Mouse (Mus musculus) T-helper 2 cell (primary cell): ENCODE measurements around the gene Gm20388.

ENCODE experiments used
- in situ Hi-C: fragments of 300-600 bp; cut with MboI, MseI; formaldehyde crosslinking; loops from one replicate; pipeline ENCODE4 v1.15.1; 2025; ENCODE audit warnings: high pct_unique_total_duplicates

Gene Gm20388

DNA sequence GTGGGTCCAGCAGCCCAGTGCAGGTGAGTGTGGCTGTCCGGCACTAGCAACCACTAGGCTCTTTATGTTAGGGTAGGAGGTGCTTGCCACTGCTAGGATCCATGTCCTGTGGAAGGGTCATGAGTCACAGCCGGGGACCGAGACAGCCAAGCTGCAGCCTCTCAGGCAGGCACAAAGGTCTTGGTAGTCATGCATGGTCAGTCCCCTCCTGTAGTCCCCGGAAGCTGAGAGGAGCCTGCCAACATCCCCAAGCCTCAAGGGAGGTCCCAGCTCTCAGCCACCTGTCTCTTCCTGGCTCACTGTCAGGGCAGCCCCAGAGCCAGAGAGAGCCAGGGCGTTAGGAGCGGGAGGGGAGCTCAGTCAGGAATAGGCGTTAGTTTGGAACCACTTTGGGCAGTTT is 836.6 kb downstream of the Gm20388 start:
- in situ Hi-C loops = no loop called here

DNA sequence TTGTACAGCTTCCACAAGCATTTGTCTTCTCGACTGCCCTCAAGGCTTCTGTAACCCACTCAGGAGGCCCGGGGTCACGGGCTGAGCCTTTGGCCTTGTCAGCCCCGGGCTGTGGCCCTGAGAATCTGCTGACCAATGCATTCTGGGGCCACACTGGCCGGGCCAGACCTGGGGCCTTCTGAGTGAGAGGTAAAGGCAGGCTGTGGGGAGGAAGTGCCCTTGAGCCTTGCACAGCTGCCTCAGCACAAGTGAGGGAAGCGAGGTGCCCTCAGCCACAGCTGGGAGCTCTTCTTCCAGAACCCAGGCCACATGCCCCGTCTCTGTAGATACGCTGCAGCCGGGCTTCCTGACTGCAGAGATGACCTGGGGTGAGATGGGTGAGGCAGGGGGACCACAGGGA is 840.0 kb downstream of the Gm20388 start:
- in situ Hi-C loops = loop anchor here (5.0 kb wide), 1 partner anchor 42 kb away; no protein-coding TSS in a partner anchor

DNA sequence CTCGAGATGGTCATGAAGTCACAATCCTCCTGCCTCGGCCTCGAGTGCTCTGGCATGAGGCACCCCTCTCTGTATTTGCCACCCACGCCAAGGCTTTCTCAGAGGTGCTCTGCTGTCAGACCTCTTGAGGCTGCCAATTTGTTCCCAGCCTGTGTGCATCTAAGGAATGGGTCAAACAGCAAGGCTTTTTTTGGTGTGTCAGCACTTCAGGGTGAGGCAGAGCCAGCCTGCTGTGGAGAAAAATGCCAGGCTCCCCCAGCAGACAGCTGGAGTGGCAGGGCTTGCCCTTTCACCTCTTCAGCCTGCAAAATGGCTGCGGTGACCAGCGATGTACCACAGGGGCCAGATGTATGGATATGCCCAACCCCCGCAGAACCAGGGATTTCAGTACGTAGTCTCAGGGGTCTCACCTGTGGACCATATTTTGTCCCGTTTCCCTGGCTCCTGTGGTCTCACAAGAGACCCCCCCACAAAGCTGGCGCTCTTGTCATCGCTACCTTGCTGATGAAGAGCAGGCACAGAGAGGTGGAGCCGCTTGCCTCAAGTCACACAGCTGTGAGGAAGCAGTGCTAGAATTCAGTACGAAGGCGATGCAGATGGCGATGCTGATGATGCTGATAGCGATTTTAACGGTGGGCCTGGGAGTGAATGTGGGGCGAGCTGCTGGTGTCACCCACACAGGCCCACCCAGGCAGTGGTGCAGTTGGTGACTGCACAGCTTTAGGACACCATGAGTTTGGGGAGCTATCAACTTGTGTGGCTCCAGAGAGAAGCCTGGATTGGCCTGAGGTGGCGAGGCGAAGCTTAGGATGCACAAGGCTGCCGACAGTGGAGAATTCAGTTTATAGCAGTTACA is 840.8 kb downstream of the Gm20388 start:
- in situ Hi-C loops = loop anchor here (5.0 kb wide), 1 partner anchor 41 kb away; no protein-coding TSS in a partner anchor

DNA sequence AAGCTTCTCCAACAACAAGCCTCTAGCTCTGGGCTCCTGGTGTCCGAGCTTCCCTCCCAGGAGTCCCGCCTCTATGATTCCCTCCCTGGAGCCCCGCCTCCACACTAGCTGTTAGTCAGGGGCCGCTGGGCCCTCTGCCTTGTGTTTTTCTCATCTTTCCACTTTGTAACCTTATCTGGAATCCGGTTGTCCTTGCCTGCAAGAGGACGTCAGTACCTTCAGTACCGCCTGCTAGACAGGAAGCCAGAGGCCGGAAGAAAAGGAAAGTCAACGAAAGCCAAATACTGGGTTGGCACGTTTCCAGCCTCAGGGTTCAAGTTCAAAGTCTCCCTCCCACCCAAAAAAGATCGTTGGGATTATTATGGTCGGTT is 841.4 kb downstream of the Gm20388 start:
- in situ Hi-C loops = loop anchor here (5.0 kb wide), 1 partner anchor 40 kb away; no protein-coding TSS in a partner anchor

DNA sequence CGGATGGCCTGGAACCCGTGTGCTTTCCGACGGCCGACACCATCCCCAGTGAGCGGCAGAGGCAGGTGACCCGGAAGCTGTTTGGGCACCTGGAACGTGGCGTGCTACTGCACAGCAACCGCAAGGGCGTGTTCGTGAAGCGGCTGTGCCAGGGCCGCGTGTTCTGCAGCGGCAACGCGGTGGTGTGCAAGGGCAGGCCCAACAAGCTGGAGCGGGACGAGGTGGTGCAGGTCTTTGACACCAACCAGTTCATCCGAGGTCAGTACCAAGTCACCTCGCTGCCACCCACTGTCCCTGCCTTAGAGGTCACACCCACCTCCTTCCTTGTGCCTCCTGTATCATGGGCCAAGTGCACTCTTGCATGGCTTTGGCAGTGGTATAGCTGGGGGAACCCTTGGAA is 842.8 kb downstream of the Gm20388 start:
- in situ Hi-C loops = loop anchor here (5.0 kb wide), 1 partner anchor 39 kb away; no protein-coding TSS in a partner anchor

DNA sequence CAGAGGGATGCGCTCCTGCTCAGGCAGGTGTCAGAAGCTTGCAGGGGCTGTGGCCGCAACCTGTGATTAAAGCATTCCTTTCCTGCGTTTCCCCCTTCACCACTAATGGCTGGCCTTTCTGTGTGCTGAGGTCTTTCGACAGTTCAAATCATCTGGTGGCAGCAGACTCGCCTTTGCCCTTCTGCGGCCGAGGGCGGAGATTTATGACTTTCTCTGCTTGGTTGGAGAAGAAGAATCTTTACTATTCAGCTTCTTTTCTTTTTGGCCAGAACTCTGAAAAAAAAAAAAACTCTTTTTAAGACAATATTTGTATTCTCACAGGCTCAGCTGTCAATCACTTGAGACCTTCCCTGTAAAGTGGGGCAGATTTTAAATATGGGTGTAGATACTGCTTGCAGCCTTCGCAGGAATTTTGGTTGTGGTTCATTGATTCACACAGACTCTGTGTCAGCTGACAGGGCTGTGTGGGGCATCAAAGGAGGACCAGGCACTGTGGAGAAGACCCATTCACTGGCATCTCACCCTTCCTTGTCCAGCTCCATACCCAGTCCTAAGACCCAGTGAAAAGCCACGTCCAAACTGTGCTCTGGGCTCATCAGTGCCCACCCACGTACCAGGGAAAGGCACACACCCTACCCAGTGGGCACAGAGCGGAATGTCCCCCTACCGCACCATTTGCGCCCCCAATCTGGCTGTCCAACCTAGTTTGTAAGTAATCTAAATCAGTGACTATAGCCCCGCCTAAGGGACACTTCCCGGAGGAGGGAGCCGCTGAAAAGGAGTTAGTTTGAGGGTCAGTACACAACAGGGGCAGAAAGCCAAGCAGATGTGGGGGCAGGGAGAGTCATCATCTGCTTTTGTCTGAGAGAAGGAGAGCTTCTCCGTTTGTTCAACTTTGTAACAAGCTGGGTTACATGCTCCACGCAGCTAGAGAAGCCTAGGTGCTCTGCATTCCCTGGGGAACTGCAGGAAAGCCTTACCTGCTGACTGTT is 845.0 kb downstream of the Gm20388 start:
- in situ Hi-C loops = no loop called here

DNA sequence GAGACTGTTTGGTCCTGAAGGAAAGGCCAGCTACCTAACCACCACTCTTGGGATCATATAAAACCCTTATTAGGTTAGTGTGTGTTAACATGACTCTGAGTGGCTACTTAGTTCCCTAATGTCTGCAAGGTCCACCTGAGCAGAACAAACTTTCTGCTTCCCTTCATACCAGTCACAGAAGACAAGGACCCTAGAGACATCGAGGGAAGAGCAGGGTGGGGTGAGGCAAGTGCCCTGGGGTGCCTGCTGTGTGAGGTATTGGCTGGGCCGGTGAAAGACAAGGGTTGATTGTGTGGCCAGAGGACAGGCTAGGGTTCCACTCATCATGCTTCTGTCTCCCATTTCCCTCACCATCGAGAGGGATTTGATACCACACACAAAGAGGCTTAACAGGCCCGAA is 847.4 kb downstream of the Gm20388 start:
- in situ Hi-C loops = no loop called here

DNA sequence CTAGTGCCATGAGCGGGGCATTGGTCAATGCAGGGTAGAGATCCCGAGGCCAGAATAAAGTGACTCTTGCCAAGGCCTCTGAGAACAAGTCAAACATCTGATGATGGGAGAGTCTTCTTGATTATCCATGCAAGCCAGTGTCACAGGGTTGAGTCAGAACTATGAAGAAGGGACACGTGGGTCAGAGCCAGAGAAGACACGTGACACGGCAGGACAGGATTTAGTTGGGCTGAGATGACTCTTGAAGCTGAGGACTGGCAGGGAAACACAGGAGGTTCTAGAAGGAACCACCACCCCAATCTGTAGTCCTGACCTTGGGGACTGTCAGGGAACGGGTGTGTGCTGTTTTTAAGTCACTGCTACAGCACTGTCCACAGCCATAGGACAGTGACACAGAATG is 849.2 kb downstream of the Gm20388 start:
- in situ Hi-C loops = no loop called here

DNA sequence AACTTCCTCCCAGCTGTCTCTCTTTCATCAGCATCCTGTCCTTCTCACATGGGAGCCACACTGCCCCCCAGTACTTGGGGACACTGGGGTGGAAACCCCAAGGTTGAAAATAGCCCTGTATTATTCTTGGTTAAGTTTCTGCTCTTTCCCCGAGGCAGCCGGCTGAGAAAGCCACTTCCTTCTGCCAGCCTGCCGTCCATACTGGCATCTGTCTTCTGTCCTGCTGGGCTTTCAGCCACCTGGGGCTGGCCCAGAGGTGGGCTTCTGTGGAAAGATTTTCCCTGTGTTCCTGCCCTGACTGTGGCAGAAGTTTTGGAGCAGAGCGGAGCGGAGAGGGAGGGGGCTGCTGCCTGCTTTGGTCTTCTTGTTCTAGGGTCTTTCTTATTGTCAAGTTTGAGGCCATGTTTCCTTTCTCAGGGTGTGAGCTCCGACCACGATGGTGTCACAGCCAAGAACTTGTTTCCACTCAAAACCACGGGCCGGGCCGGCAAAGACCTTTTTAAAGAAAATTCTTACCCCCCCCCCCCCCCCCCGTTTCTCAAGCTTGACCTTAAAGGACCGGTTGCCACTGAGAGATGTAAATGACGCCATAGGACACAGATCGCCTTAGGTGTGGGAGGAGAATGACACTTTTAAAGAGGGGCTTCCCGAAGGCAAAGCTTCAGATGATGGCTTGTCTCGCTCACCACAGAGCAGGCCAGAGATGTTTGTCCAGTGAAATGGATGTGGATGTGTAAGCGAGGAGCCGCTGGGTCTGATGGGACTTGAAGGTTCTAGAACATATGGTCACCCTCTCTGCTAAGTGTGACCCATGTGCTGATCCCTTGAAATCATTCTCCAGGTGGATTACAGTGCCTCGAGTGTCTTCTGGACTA is 849.9 kb downstream of the Gm20388 start:
- in situ Hi-C loops = no loop called here

DNA sequence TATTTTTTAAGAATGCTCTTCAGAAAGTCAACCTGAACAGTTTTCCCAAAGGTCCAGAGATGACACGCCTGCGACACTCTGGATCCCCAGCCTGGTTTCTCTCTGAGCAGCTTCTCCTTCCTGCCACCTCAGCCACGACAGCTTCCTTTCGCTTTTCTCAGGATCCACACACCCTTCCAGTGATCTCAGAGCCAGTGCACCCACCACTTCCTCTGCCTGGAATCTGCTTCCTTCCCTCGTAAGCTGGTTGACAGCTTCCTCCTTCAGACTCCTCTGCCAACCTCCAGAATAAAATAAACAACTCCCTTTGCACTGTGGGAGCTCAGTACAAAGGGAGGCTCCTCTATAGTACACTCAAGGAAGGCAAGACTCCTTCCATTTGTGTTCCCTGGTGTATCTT is 852.6 kb downstream of the Gm20388 start:
- in situ Hi-C loops = no loop called here

DNA sequence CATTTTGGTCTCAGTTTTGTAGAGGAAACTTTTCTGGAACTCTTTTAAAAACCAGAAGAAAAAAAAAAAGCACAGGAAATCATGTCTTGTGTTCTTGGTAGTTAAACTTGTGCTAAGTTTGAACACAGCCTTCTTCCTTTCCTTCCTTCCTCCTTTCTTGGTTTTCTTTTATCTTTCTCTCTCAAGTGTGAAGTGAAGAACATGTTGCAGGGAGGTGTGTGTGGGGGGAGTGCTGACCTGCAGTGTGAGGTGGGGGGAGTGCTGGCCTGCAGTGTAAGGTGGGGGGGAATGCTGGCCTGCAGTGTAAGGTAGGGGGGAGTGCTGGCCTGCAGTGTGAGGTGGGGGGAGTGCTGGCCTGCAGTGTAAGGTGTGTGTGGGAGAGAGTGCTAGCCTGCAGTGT is 854.0 kb downstream of the Gm20388 start:
- in situ Hi-C loops = no loop called here

DNA sequence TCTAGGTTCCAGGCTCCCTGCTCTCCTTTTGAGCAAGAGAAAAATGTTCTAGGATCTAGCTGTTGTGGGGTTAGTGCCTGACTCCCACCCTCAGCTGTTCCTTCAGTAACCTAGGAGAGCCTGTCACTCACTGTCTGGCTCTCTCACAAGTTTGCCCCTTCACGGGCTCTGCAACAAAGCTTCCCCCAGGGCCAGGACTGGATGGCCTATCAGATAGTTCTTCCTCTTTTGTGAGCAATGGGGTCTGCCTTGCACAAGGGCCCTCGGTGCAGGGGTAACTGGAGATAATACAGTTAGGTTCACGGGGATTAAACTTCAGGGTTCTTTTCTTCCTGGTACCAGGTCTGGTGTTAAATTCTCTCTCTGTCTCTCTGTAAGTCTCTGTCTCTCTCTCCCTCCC is 856.0 kb downstream of the Gm20388 start:
- in situ Hi-C loops = no loop called here

DNA sequence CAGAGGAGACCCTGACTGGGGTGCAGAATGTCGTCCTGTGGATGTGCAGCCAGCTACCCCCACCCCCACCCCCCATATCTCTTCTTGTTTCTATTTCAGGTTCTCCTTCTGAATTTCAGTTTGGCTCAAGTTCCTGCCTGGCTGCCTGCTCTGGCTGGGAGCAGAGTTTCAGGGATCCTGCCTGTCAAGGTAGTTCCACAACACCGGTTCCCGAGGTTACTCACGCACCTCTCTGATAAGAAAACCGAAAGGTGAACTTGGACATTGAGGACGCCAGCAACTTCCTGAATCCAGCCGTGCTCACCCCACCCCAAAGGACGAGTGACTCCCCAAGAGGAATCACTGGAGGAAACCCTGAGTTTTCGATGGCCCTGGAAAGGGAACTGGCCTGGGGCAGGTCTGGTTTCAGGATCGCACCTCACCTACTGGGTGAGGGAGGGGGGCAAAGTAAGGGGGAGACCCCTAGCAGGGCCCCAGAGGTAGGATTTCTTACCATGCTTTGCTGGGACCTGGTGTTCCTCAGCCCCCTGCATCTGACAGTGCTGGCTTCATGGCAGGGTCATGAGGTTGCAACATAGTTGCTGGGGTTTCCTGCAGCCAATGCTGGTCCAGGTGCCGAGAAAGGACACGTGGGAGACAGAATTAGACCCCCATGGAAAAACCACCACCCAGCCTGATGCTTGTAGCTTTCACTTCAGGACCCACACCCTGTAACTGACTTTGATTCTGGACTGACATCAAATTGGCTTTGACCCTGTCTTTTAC is 858.0 kb downstream of the Gm20388 start:
- in situ Hi-C loops = no loop called here

DNA sequence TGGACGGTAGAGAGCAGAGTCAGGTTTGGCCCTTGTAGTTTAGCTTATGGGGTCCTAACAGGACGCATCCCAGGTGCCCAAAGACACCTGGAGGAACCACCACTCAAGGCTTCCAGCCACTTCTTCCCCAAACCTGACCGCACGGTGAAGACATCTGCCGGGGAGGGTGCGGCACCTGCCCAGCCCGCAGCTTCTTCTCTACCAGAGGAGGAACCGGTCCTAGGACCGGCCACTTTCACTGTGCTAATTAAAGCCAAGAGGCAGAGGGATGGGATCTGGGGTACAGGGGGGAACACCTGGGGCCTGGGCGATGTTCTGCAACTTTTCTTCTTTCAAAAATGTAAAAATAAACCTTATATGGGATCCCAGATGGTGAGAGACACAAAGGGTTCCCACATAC is 866.5 kb downstream of the Gm20388 start:
- in situ Hi-C loops = no loop called here

DNA sequence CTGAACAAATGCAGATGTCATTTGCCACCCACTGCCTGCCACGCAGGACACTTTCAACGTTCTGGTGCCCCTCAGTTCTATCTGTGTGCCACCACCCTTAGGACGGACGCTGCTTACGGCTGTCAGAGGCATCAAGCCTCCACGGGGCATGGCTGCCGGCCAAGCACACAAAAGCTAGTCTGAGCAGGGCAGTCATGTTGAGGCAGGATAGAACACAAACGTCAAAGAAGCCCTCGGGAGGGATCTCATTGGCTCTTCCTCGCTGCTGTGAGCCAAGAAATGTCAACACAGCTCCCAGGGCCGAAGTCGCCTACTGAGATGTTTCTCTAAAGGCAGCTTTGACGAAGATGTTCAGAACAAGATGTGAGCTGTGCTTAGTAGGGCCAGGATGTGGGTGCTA is 867.1 kb downstream of the Gm20388 start:
- in situ Hi-C loops = no loop called here

DNA sequence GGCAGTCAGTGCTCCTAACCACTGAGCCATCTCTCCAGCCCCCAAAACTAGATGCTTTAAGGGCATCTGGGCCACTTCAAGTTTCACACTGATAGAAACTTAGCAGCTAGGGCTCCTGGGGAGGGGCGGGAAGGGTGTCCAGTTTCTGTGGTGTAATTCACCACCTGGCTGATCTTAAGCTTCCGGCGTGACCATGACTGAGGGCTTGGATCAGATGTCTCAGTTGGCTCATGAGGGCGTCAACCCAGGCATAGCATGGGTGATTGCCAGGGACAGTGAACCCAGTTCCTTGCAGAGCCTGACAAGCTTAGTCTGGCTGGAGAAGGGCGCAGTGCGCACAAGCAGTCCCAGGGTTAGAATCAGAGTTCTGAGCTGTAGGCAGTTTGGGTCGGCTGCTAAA is 868.5 kb downstream of the Gm20388 start:
- in situ Hi-C loops = no loop called here

DNA sequence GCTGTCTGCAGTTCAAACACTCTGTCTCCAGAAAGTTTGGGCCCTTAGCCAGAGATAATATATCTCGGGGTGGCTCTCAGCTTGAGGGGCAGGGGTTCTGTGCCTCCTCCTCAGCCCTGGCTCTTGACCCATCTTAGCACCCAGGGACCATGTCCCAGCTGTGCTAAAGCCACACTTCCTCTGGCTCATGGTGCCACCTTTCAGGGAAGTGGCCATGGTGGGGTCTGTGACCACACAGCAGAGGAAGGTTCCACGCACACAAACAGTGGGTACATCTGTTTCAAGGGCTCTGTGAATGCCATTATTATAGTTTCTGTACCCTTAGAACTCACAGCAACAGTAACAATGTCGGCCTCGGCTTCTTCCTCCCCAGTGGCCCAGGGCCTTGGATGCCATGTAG is 873.1 kb downstream of the Gm20388 start:
- in situ Hi-C loops = no loop called here

DNA sequence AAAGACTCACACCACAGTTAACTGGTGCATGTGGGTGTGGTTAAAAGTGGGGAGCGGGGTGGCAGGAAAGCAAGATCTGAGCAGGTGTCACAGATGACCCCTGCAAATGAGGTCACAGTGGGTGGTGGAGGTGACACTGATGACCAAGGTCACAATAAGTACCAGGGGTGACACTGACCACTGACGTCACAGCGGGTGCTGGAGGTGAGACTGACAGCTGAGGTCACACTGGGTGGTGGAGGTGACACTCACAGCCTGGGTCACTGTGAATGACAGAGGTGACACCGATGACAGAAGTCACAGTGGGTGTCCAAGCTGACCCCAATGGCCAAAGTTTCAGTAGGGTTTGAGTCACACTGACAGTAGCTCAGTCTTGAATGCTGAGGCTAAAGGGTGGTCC is 876.1 kb downstream of the Gm20388 start:
- in situ Hi-C loops = no loop called here

DNA sequence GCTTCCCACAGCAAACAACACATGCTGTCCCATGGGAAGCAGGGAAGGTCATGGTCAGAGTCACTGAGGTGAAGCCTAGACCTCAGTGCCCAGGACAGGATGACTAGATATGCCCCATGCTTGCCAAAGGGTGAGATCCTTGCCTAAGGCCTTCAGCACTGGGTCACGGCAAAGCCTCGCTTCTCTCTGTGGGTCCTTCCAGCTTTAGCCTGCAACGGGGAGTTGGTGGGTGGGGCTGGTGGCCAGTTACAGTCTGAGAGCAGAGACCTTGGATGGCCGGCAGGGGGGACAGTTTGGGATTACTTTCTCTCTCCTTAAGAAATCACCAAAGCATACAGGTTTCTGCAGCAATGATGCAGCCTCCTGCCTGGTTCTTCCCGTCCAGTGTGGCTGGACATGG is 877.0 kb downstream of the Gm20388 start:
- in situ Hi-C loops = no loop called here

DNA sequence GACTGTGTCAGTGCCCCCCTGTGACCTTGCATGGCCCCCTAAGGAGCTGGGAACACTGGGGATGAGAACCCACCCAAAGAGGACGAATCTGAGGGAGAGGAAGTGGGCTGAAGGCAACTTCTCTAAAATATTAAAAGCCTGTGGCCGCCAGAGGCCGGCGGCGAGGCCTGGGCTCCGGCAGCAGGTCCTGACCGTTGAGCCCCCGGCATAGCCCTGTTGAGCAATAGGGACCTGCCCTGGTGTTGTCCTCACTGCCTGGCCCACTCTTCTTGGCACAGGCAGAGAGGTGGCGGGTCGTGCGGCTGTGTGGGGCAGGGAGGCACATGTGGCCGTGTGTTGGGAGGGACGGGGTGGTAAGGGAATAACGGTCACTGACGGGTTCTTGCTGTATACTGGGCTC is 882.1 kb downstream of the Gm20388 start:
- in situ Hi-C loops = loop anchor here (5.0 kb wide), 2 partner anchors 40 to 115 kb away; no protein-coding TSS in a partner anchor
